Mouse (Mus musculus) urinary bladder, postnatal 36 days (tissue): ENCODE data around the gene Uqcrq.

Experiments
- DNase-seq, 2 experiments: peaks; one replicate each; pipeline ENCODE4 v3.0.0; 2022; ENCODE audit warnings: low spot score in 2 of 2, mixed read lengths in 1 of 2

The Uqcrq gene

GRCm38 (mm10) chr11:53413871-53414270 is 16.8 kb downstream of the Uqcrq start:
- DNase-seq = no peak

DNA sequence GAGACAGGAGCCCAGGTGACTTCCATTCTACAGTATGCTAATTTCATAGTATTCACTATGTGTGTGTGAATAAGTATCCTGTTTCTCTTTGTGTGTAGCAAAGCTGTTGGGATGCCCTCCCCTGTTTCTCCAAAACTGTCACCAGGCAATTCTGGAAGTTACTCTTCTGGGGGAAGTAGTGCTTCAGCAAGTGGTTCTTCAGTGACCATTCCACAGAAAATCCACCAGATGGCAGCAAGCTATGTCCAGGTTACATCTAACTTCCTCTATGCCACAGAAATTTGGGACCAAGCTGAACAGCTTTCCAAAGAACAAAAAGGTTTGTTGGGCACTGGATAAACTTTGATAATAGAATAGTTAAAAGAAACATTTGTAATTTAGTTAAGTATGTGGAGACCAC is 18.9 kb downstream of the Uqcrq start:
- DNase-seq = no peak

GRCm38 (mm10) chr11:53403638-53404037 is 27.0 kb downstream of the Uqcrq start:
- no peak for DNase-seq

GRCm38 (mm10) chr11:53393856-53394255 is 36.8 kb downstream of the Uqcrq start:
- DNase-seq = no peak

DNA sequence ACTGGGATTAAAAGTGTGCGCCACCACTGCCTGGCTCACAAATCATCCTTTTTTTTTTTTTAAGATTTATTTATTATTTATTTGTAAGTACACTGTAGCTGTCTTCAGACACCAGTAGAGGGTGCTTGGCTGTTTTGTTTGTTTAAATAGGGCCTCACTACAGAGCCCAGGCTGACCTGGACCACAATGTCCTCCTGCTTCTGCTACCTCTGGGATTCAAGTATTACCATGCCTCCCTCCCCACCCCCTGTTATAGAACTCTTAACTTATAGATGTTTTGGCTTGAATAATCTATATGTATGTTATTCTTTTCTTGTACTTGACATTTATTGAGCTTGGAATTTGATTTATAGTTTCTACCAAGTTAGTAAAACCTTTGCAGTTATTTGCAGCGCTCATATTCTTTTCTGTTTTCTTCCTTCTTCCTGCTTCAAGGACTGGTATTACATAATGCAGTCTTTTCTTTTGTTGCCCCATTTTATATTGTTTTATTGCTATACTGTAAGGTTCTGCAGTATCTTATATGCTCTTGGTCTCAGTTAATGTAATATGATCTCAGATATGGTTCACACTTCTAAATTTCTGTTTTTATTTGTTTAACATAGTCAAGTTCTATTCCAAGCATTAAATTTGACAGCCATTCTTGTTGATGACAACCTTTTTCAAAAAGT is 46.7 kb downstream of the Uqcrq start:
- DNase-seq = no peak

DNA sequence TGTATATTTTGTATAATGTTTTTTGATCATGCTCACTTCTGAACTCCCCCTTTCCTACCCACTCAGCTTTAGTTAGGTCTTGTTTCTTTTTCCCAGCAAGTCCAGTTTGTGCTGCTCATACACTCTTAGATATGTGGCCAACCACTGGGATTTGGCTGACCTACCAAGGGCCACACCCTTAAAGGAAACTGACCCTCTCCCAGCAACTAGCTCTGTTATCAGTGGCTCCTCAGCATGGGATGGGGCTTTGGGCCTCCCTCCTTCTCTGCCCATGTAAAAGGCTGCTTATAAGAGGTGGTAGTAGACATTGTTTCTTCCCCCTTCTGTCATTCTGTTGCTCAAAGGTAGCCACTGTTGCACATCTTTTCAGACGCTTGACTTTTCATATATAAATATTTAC is 51.7 kb downstream of the Uqcrq start:
- no peak for DNase-seq
